Mouse (Mus musculus) MEL (cell line): ENCODE data around the gene Klf13.

ENCODE experiments used
- CTCF ChIP-seq, 3 experiments: IDR thresholded peaks in 2 of 3; conservative IDR thresholded peaks in 1 of 3; 2 replicates each; pipeline ENCODE4 v1.5.1; 2011 to 2012; ENCODE audit warnings: low read length in 3 of 3, low read depth in 2 of 3, mild to moderate bottlenecking in 2 of 3, improper control_type of control experiment in 1 of 3, inconsistent platforms in 1 of 3, mixed read lengths in 1 of 3, moderate library complexity in 1 of 3; ENCODE audit not compliant: control insufficient read depth in 1 of 3, insufficient read depth in 1 of 3, poor library complexity in 1 of 3, severe bottlenecking in 1 of 3
- MXI1 ChIP-seq: IDR thresholded peaks from 2 replicates; pipeline ENCODE4 v1.6.1; 2011; ENCODE audit warnings: mild to moderate bottlenecking, low read depth, low read length, improper control_type of control experiment
- POLR2A ChIP-seq, 2 experiments: IDR thresholded peaks; 2 replicates each; pipeline ENCODE4 v1.6.1; 2011 to 2012; ENCODE audit warnings: low read length in 2 of 2, mild to moderate bottlenecking in 2 of 2, control low read depth in 1 of 2, improper control_type of control experiment in 1 of 2, low read depth in 1 of 2, moderate library complexity in 1 of 2; ENCODE audit not compliant: control insufficient read depth in 1 of 2, insufficient read depth in 1 of 2, poor library complexity in 1 of 2
- TCF12 ChIP-seq: IDR thresholded peaks from 2 replicates; pipeline ENCODE4 v1.6.1; 2014; ENCODE audit warnings: low read depth, mild to moderate bottlenecking, inconsistent platforms, low read length, improper control_type of control experiment, moderate library complexity

DNA sequence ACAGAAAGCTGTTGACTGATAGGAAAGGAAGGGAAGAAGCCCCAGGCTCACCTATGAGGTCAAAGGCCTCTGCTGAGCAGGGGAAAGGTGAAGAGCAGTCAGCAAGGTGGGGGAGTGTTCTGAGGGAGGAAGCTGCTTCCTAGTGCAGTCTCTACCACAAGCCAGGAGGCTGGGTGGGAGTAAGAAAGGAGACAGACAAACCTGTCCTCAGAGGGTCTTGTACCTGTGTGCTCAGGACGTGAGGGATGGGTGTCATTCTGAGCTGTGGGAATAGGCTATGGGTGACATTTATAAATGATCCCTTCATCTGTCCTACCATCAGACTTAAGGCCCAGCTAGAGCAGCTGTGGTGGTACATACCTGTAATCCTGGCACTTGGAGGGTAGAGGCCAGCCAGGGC is 75.7 kb downstream of the Klf13 start:
- TF ChIP-seq POLR2A (IDR thresholded peaks at IDR 0.05; ENCODE audit: control insufficient read depth in 1 of 2, insufficient read depth in 1 of 2, low read depth in 1 of 2, low read length in 2 of 2, poor library complexity in 1 of 2) (no peak), MXI1 (no peak), CTCF (IDR thresholded peaks at IDR 0.05 in 2 of 3, conservative IDR thresholded peaks at IDR 0.05 in 1 of 3; ENCODE audit: control insufficient read depth in 1 of 3, insufficient read depth in 1 of 3, low read depth in 2 of 3, low read length in 3 of 3, poor library complexity in 1 of 3, severe bottlenecking in 1 of 3) (no peak), TCF12 (no peak)
